Mouse (Mus musculus) ovary, postnatal 36 days (tissue): ENCODE data around the gene Dut.

Experiments used
- DNase-seq: peaks from one replicate; pipeline ENCODE4 v3.0.0; 2022; ENCODE audit warnings: low spot score, mixed read lengths

Dut gene

DNA sequence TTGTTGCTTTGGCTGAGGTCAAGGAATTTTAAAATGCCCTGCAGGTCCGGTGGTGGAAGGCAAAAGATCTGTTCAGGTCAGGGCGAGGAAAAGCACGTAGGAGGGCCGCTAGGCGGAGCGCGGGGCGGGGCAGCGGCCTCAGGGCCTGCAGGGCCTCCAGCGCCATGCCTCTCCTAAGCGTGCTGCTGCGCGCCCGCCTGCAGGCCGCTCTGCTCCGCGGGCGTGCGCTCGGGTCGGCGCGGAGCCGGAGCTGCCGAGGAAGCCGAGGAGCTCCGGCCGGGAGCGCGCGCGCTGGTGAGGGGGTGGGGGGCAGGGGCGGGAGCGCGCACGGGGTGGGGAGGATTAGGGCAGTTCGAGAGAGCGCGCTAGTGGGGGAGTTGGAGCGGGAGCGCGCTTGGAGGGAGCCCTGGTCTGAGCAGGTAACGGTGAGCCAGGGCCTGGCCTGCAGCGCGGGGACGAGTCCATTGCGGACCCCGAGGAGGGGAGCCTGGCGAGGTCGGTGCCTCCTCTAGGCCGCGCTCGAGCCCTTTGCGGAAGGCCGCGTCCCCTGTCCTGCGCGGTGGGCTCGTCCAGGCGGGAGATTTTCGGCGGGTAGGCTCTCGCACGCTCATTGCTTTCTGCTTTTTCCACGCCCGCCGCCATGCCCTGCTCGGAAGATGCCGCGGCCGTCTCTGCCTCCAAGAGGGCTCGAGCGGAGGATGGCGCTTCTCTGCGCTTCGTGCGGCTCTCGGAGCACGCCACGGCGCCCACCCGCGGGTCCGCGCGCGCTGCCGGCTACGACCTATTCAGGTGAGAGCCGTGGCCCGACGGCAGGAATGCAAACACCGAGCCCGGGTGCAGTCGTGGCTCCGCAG, at the start of gene Dut:
Gene Dut, plus strand, starts transcription at position 83 of the 854 bp plus-strand sequence.
- DNase-seq, result peak; percentile 96

DNA sequence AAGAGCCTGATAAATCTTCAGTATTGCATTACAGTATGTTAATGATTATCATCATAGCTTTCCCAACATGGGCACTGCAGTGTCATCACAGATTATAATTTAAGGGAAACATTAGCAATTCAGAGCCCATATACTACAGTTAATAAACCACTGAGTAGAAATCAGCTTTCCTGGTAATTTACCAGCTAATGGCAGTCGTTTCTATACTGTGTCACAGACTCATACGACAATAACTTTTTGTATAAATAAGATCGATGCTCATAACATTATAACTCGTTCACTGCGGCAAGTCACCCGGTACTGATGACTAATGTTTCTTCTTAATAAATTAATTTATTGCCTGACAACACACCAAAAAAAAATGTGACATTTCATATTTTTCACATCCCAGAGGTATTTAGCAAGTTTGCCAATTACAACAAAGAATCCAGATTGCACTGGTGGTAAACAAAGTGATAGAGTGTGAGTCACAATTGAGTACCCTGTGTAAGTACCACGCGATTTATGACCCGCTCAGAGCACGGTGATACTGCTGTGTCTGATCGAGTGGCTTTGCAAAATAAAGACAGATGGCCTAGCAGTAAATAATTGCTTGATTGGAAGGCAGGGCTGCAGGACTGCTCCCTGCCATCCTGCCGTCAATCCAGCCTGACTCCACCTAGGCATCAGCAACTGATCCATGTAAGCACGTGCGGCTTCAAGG, 37.9 kb upstream of the Dut start:
- DNase-seq, result no peak

DNA sequence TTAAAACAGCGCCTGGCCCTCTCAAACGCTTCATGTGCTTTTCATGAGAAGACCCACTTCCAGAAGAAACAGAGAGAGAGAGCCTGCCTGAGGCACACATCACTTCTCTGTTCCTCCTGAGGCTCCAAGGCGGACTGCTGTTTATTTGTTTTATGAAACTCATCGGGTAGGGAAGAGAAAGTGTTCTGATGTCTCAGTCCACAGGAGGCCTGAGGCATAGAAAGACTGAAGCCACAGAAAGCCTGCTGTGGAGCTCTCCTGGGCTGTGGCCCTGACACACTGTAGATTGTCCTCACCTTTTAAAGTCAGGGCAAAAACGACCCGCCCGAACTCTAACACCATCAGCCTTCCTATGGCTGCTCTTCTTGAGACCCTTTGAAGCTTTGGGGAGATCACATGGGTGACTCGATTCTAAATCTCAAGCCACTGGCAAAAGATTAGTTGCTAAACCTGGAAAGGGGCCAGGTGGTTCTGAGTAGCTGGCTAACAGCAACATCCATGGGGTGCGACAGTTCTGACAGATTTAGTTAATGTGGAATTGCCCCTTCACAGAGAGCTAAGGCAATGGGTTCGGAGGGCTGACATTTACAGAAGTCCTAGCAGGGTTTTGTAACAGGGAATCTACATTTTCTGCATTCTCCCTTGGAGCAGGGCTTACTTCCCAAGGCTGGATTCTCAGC, 35.0 kb upstream of the Dut start:
- no peak for DNase-seq

DNA sequence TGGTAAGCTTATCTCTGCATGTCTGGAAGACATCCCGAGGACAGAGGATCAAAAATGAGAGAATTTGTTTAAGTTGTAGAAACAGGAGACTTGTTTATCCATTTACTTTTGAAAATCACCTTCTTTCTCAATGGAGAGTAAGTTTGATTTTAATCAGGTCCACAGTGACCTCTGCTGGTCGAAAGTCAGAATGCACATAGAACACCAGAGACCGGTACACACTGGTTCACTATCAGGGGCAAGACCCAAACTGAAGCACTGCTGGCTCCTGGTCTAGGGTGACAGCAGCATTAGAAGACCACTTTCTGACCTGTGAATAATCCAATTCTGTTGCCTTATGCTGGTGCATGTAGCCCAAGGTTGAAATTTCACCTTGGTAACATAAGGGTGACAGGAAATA, 32.4 kb upstream of the Dut start:
- DNase-seq, result peak; percentile 21

DNA sequence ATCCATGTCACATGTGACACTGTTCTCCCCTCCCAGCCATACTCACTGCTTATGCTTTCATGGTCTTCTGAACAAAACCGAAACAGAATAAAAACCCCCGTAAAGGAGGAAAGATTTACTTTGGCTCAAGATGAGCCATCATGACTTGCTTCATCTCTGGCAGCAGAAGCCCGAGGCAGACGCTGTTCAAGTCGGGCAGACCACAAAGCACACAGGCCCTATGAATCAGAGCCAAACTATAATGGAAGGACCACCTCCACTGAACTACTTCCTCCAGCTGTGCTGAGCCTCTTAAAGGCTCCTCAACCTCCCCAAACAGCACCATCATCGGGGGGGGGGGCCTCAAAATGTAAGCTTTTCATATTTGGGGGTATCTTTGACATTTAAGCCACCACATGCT, 29.7 kb upstream of the Dut start:
- no peak for DNase-seq

DNA sequence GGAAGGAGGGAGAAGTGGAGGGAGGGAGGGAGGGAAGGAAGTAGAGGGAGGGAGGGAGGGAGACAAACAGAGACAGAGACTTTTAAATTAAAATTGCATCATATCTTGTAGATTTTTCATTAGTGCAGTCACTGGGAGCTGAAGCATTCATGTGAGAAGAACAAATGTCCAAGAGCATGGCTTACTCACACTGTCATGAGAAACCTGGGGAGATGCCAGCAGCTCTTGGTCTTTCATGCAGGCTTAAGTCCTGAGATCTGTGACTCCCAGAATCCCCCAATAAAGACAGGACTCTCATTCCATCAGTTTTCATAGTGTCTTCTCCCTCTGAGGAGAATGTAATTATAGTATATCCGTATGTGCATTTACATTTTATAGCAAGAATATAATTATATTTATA, 28.4 kb upstream of the Dut start:
- no peak for DNase-seq

DNA sequence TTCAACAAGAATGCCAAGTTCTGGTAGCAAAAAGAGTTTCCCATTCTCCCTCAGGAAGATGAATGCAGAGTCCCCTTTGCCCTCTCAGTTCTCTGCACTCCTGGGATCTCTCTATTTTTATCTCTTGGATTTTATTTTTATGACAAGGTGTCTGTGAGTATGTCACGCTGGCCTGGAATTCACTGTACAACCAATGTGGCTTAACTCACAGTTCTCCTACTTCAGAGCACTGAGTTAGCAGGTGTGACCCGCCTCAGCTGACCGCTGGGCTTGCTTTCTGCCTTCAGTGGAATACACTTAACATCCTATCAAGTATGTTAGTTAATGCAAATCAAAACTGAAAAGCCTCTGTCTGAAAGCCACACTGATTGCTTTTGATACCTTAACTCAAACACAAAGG, 27.7 kb upstream of the Dut start:
- DNase-seq, result no peak

DNA sequence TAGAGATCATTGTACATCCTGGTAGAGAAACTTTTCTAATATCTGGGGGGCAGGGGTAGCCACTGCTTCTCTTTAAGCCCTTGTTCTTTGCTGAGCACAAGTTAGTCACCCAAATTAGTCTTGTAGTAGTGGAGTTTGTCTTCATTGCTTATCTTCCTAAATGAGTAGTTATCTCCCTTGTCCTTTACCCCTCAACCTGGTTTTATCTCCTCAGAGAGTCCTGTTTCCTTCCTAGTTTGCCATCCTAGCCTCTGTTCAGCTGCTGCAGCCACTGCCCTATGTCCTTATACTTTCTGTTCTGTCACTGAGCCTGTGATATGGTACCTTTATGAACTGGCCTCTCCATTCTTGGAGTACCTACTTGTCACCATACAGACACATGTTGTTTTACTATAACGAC, 25.3 kb upstream of the Dut start:
- DNase-seq, result no peak

DNA sequence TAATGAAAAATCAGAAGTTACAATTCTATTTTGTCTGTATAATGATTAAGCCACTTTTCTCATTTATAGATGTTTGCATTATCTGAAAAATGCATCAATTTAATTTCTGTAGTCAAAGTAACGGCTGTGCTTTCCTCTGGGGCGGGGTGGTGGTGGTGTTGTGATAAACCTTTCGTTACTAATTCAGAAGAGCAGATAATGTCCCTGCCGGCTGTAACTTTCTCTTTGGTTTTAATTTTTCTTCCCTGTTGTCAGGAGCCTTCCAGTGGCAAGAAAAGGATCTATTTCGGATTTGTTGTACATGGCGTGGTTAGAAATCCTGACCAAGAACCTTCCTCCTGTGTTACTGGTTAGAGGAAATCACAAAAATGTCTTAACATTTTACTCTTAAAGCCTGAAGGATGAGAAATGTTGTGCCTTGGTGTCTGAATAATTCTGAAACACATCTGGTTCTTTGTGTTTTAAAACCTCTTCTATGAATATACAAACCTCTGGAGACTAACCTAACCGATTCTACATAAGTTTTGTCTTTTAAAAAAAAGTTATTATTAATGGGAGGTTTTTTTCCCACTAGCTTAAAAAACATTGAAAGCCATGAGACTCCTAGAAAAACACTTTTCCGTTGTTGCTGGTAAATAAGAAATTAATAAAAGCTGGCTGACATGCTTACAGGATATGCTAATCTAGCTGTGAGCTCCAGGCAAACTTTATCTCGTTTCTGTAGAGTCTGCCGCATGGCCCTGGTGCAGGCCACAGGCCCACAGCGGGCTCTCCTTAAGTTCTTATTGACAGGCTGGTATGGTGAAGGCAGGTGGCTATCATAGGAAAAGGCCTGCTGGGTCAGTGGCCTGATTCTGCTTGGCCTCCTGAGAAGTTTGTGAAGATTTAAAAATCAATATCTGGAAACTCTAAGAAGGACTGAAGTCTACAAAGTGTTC, 18.2 kb upstream of the Dut start:
- no peak for DNase-seq

DNA sequence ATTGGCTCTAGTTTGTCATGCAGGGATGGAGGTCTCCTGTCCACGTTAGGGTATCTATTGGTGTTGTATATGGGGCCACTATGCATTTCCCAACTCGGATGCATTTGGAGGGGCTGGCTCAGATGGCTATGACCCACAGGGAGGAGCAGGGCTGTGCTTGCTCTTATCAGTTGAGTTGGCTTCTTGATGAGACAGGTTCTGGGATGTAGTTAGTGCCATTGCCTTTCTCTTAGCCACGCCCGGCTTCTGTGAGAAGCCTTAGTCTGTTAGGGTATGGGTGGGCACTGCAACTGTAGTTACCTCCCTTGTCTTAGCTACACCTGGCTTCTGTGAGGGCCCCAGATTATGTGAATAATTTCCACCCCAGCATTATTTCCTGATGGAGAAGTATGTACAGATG, 14.8 kb upstream of the Dut start:
- DNase-seq, result no peak

DNA sequence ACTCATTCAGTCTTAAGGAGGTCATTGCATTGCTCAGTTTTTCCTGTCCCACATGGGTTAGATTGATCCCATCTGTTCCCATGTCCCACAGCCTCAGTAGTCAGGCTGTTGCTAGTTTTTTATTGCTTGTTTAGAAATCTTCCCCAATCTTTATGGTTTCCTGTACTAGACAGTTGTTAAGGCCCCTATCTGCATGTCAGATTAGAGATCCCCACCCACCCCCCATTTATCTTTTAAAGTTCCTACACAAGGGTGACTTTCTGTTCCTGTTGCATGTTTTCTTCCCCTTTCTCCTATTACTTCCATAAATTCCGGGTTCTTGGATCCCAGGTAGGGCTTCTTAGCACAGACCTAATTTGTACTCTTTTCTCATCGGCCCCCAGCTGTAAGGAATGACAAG, 13.5 kb upstream of the Dut start:
- DNase-seq, result no peak

DNA sequence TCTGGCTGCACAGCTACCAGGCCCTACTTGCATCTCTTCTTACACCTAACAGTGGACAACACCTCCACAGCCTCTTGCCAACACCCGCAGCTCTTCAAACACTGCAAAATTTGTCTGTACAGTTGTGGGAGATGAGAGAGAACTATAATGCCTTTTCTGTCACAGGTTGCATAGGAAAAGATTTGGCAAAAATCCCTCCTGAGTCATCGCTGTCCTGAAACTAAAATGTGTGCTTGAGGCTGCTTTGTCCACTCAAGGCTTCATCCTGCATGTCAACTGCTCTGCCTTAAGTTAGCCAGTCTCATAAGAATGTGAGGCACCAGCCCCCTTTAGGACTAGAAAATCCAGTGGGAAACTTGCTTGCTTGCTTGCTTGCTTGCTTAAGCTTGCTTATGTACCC, 12.9 kb upstream of the Dut start:
- DNase-seq, result no peak

DNA sequence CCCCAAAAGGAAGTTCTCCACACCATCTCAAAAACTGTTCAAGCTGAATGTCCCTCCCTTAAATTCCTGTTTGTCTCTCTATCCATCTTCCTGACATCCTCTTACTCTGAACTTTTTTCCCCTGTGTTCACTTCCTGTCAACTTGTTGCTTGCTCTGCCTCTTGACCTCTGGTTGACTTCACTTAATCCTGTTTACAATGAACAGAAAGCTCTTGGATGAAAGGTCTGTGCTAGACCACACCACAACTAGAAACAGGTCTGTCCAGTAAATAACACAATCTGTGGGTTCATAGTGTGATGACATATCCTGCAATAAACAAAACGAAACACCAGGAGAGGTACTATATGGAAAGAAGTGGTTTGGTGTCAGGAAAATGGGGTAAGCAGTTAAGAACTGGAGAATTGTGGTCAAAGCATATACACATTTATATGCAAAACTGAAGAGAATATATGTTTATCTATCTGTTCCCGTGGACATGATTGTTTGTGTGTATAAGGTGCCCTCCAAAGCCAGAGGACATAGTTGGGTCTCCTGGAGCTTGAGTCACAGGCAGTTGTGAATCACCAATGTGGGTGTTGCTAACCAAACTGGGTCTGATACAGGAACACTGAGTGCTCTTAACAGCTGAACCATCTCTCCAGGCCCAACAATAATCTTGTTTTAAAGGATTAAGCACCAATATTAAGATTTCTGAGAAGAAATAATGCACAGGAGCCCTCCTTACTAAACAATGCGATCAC, 1.3 kb upstream of the Dut start:
- no peak for DNase-seq

DNA sequence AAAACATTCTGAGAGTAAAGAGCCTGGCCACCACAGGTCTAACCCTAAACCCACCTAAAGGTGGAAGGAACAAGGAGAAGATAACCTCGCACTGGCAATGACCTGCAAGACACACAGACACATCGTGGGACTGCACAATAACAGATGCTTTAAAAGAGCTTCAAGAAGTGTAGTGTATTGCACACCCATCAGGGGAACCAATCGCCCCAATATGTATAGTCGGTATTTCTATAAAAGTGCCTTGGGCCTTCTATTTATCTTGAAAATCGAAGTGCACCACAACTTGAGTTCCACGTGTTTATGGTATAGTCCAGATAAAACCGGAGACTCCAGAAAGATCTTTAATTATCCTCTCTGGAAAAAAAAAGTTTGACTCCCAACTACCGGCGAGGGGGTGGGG, 321 bp upstream of the Dut start:
- no peak for DNase-seq

DNA sequence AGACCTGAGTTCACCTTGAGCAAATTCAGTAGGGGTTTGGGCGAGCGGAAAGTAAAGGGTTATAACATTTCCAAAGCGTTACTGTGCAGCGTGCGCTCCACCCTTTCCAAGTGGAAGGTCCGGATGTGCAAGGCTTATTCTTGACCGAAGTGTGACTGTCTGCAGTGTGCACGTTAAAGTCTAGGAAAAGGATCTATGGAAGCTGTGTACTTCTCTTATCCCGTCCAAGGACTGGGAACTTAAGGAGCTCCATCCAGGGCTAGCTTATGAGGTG, 909 bp downstream of the Dut start:
- DNase-seq, result no peak

DNA sequence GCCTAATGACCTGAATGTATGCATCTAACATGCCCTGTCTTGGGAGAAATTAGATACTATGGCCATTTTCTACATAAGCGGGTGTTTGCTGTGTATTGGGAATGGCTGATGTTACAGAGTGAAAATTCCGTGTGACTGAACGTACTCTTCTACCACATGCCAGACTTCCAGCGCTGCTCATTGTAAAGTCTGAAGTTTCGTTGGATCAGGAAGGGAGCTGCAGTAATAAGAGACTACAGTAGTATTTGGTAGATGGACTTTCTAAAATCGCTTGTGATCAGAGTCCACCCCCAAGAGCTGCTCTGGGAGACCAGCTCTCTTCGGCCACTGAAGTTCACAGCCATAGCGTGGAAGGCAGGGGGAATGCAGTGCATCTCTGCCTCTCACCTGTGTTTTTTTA, 1.3 kb downstream of the Dut start:
- no peak for DNase-seq

DNA sequence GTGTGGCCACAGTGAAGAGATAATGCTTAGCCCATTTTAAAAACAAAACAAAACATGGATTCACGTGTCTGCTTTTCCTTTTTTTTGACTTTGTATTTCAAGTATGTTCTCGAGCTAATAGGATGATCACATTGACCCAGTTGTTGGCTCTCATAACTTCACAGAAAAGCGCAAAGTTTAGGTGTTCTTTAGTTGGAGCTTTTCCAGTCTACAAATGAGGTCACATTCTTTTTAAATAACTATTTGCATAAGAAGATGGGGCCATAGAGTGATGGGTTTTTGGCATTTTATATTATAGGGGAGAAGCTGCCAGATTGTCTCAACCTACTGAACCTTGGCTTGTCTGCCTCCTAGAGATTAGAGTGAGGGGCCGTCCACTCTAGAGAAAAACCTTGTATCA, 2.3 kb downstream of the Dut start:
- no peak for DNase-seq

DNA sequence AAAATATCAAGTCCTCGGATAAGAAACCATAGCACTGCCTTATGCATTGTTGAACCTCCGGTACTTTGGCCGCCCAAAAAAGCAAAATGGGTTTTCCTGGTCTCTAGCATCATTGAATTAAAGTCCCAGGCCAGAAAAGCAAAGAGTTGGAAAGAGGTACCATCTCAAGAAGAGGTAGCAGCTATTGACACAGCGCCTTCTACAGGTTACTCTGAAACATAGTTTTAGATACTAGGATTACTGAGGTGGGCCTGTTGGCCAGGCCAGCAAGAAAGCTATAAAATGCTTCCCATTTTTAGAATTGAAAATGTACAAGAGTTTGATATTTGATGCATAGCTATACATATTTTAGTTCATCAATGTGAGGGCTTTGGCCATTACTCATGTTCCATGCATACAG, 2.9 kb downstream of the Dut start:
- no peak for DNase-seq

DNA sequence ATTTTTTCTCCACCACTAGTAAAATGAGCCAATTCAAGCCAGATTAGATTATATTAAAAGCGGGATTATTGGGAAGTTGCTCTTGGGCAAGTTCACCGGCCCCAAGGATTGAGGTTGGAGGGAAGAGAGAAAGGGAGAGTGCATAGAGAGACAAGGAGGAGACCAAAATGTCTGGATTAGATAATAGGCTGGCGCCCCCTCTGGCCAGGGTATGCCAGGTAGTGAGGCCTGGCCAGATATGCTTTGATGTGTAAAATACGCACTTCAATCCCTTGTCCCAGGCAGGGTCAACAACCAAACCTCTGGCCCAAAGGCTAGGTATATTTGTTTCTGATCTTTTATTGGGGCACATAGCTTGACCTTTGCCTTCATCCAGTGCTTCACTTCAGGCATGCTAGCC, 4.8 kb downstream of the Dut start:
- DNase-seq, result no peak

DNA sequence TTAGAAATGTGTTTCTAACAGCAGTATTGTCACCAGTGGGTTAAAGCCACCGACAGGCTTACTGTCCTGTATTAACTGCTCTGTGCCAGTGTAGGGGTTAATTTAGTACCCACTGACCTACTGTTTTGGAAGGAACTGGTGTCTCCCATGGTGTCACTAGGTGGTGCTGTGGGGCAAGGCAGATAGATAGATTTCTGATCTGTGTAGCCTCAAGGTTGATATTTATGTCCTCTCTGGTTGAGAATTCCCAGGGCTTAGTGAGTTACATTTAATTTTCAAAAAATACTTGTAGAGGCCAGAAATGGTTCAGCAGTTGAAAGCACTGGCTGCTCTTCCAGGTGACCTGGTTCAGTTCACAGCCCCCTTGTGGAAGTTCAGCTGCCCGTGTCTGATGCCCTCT, 5.3 kb downstream of the Dut start:
- DNase-seq, result no peak

DNA sequence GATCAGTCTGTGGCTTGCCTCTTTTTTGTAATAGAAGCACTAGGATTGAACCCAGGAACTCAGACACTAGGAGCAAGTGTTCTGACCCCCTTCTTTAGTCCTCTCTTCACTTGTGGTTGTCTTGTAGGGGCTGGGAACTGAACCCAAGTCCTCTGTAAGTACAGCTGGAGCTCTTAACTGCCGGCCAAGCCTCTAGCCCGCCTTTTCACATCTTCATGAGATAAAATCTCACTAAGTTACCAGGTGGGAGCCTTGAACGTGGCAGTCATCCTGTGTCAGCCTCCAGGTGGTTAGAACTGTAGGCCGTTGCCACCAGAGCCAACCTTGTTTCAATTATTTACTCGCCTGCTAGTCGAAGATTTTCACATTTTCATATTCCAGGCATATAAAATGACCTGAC, 6.7 kb downstream of the Dut start:
- DNase-seq, result no peak

DNA sequence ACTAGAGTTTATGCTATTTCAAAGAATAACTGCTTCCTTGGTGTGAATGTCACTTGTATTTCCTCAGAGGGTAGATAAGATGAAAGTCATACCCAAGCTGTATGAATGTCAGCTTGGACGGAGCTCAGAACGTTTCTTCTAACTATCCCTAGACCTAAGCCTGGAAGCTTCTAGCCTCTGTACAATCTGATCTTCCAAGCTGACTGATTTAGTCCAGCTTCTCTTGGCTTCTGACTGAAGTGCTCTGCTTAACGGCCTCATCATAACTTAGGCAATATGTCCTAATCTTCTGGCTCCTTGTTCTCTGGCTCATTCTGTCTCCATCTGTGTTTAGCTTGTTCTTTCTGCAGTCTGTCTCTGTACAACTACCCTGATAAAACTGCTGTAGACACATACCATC, 7.6 kb downstream of the Dut start:
- DNase-seq, result no peak
